Mouse (Mus musculus): ENCODE results near the gene Mok. TPM values are rescaled to one million over a fixed set of nuclear protein-coding genes. Genes with fewer than 3 reads are reported as not detected.

Mok gene
- 1.7 and 2.9 TPM in 2 replicates for polyA plus RNA-seq (2015; fragmentation: Nextera tagmentation; extraction: Ambion mirVana)

- no peak within 1 kb of the TSS for H3K27ac ChIP-seq (ENCODE audit: low read length)
- H3K4me1 ChIP-seq (ENCODE audit: control insufficient read depth, insufficient read depth, low read length), result peaks cover 2% of the 10 kb centered on the region; the same call in 1 of the 2 replicates
- H3K4me3 ChIP-seq (ENCODE audit: low read length), result peak within 1 kb of the TSS; percentile 87
- H3K4me2 ChIP-seq (ENCODE audit: low read depth, low read length), result peak within 1 kb of the TSS; percentile 65
- under 1% methylated on average over 71 of the region's 71 CpGs for WGBS
- H3K36me3 ChIP-seq (ENCODE audit: control insufficient read depth, insufficient read depth, low read length), result no peaks in the 10 kb centered on the region
- H3K9ac ChIP-seq (ENCODE audit: low read depth, low read length), result peak within 1 kb of the TSS; percentile 67
- H3K27me3 ChIP-seq (replicated peaks; ENCODE audit: control insufficient read depth, insufficient read depth, low read length), result no peaks in the 10 kb centered on the region
- ATAC-seq, result peak; percentile 42
- no peaks in the 10 kb centered on the region for H3K9me3 ChIP-seq (ENCODE audit: control insufficient read depth, low read length)
Observed at GRCm38 (mm10) chr12:110840348-110841198, at the start of gene Mok. Gene Mok, minus strand, starts transcription at chr12:110840939.

- H3K36me3 ChIP-seq (ENCODE audit: control insufficient read depth, insufficient read depth, low read length), result no peaks in the 10 kb centered on the region
- ATAC-seq, result peak; percentile 100
- H3K4me2 ChIP-seq (ENCODE audit: low read depth, low read length), result peak within 1 kb of the TSS; percentile 92
- H3K4me3 ChIP-seq (ENCODE audit: low read length), result peak within 1 kb of the TSS; percentile 90
- no peaks in the 10 kb centered on the region for H3K27me3 ChIP-seq (replicated peaks; ENCODE audit: control insufficient read depth, insufficient read depth, low read length)
- peaks cover 17% of the 10 kb centered on the region for H3K4me1 ChIP-seq (ENCODE audit: control insufficient read depth, insufficient read depth, low read length)
- H3K27ac ChIP-seq (ENCODE audit: low read length), result peak within 1 kb of the TSS; percentile 86
- WGBS, result under 1% methylated on average over 69 of the region's 74 CpGs
- H3K9me3 ChIP-seq (ENCODE audit: control insufficient read depth, low read length), result no peaks in the 10 kb centered on the region
- H3K9ac ChIP-seq (ENCODE audit: low read depth, low read length), result peak within 1 kb of the TSS; percentile 84
Observed at GRCm38 (mm10) chr12:110889036-110890020, 48.6 kb upstream of the Mok start, which contains the start of the genes Cinp and Tecpr2. Gene Cinp, minus strand, starts transcription at chr12:110889145. Gene Tecpr2, plus strand, starts transcription at chr12:110889264.

GRCm38 (mm10) chr12:110888606-110889005 lies 47.9 kb upstream of the Mok start:
- Histone ChIP-seq H3K36me3 (ENCODE audit: control insufficient read depth, insufficient read depth, low read length) (0 out of 2 replicates have a peak, but pooled peaks cover 1% of the 10 kb centered on the region), H3K9ac (ENCODE audit: low read depth, low read length) (peak overlapping the region; percentile 84), H3K4me2 (ENCODE audit: low read depth, low read length) (peak overlapping the region; percentile 91), H3K27ac (ENCODE audit: low read length) (peak overlapping the region; percentile 37; the same call in 1 of the 2 replicates), H3K27me3 (replicated peaks; ENCODE audit: control insufficient read depth, insufficient read depth, low read length) (no peaks in the 10 kb centered on the region), H3K4me3 (ENCODE audit: low read length) (peak overlapping the region; percentile 90), H3K4me1 (ENCODE audit: control insufficient read depth, insufficient read depth, low read length) (peaks cover 17% of the 10 kb centered on the region), H3K9me3 (ENCODE audit: control insufficient read depth, low read length) (no peaks in the 10 kb centered on the region)
- 0% methylated on average over 25 of the region's 25 CpGs for WGBS
- ATAC-seq, result peak; percentile 38; the same call in 1 of the 2 replicates

DNA sequence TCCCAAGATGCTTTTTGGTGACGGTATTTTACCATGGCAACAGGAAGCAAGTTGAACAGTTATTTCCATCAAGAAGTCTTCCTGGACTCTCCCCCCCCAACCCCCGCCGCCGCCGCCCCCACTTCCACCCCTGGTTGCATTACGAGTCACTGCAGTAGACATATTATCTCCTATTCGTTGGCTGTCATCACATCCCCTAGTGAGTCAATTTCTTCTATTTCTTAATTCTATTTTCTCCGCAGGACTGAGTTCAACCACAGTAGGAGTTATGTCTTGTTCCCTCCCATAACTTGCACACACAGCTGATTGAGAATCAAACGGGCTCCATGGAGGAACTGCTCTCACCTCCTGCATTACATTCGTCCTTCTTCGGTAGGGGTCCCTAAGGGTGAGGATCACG lies 47.4 kb upstream of the Mok start:
- Histone ChIP-seq H3K27ac (ENCODE audit: low read length) (peak overlapping the region; percentile 37; the same call in 1 of the 2 replicates), H3K4me2 (ENCODE audit: low read depth, low read length) (peak overlapping the region; percentile 91), H3K4me1 (ENCODE audit: control insufficient read depth, insufficient read depth, low read length) (peaks cover 17% of the 10 kb centered on the region), H3K9ac (ENCODE audit: low read depth, low read length) (peak overlapping the region; percentile 84), H3K4me3 (ENCODE audit: low read length) (peak overlapping the region; percentile 90), H3K9me3 (ENCODE audit: control insufficient read depth, low read length) (no peaks in the 10 kb centered on the region), H3K36me3 (ENCODE audit: control insufficient read depth, insufficient read depth, low read length) (0 out of 2 replicates have a peak, but pooled peaks cover 2% of the 10 kb centered on the region), H3K27me3 (replicated peaks; ENCODE audit: control insufficient read depth, insufficient read depth, low read length) (no peaks in the 10 kb centered on the region)
- no peak for ATAC-seq
- WGBS, result 37% methylated on average over 12 of the region's 12 CpGs

DNA sequence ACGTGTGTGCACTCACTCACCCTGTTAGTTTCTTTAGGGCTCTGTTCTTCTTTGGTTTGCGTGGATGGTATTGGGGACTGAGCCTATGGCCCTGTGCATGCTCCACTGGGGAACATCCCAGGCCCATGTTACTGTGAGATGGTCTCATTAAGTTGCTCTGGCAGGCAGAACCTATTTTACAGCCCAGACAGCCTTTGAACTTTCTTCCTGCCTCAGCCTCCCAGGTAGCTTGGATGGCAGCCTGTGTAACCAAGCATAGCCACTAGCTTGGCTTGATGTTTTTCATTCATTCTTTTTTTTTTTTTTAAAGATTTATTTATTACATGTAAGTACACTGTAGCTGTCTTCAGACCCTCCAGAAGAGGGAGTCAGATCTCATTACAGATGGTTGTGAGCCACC lies 44.5 kb upstream of the Mok start:
- no peak overlapping the region for H3K4me3 ChIP-seq (ENCODE audit: low read length)
- 92% methylated on average over 2 of the region's 2 CpGs for WGBS
- no peaks in the 10 kb centered on the region for H3K9me3 ChIP-seq (ENCODE audit: control insufficient read depth, low read length)
- no peak overlapping the region for H3K9ac ChIP-seq (ENCODE audit: low read depth, low read length)
- H3K36me3 ChIP-seq (ENCODE audit: control insufficient read depth, insufficient read depth, low read length), result 0 out of 2 replicates have a peak, but pooled peaks cover 2% of the 10 kb centered on the region
- no peaks in the 10 kb centered on the region for H3K27me3 ChIP-seq (replicated peaks; ENCODE audit: control insufficient read depth, insufficient read depth, low read length)
- ATAC-seq, result no peak
- no peak overlapping the region for H3K27ac ChIP-seq (ENCODE audit: low read length)
- H3K4me2 ChIP-seq (ENCODE audit: low read depth, low read length), result no peak overlapping the region
- peaks cover 16% of the 10 kb centered on the region for H3K4me1 ChIP-seq (ENCODE audit: control insufficient read depth, insufficient read depth, low read length)

DNA sequence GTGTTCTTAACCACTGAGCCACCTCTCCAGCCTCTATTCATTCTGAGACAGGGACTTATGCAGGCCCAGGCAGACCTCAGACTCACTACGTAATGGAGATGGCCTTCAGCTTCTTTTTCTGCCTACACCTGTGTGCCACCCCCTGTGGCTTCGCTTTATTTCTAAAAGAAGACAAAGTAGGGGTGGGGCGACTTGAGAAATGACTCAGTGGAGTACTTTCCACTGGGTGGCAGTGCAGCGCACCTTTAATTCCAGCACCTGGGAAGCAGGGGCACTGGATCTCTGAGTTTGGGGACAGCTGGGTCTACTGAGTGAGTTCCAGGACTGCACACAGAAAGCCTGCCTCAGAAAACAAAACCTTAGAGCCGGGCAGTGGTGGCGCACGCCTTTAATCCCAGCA lies 41.6 kb upstream of the Mok start:
- Histone ChIP-seq H3K9me3 (ENCODE audit: control insufficient read depth, low read length) (no peaks in the 10 kb centered on the region), H3K4me2 (ENCODE audit: low read depth, low read length) (no peak overlapping the region), H3K4me3 (ENCODE audit: low read length) (no peak overlapping the region), H3K9ac (ENCODE audit: low read depth, low read length) (no peak overlapping the region), H3K27ac (ENCODE audit: low read length) (no peak overlapping the region), H3K27me3 (replicated peaks; ENCODE audit: control insufficient read depth, insufficient read depth, low read length) (no peaks in the 10 kb centered on the region), H3K4me1 (ENCODE audit: control insufficient read depth, insufficient read depth, low read length) (no peaks in the 10 kb centered on the region), H3K36me3 (ENCODE audit: control insufficient read depth, insufficient read depth, low read length) (0 out of 2 replicates have a peak, but pooled peaks cover 6% of the 10 kb centered on the region)
- no peak for ATAC-seq
- WGBS, result 91% methylated on average over 7 of the region's 7 CpGs

DNA sequence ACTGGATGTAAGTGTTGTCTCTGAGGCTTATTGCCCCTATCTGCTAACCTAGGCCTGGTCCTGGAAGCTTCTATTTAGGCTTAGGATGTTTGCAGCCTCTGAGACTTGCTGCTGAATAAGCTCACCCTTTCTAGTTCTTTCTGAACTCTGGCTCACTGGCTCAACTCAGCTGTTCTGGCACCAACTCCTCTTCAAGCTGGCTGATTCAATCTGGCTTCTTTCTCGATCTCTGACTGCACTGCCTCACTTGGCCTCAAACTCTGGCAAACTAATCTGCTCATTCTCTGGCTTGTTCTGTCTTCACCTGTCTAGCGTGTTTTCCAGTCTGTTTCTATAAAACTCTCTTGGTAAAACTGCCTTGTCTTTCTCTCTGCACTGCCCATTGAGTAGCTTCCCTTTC lies 34.6 kb upstream of the Mok start:
- WGBS, result 90% methylated on average over 2 of the region's 2 CpGs
- no peak overlapping the region for H3K9ac ChIP-seq (ENCODE audit: low read depth, low read length)
- no peak overlapping the region for H3K27ac ChIP-seq (ENCODE audit: low read length)
- no peak overlapping the region for H3K4me2 ChIP-seq (ENCODE audit: low read depth, low read length)
- H3K4me1 ChIP-seq (ENCODE audit: control insufficient read depth, insufficient read depth, low read length), result no peaks in the 10 kb centered on the region
- no peak overlapping the region for H3K4me3 ChIP-seq (ENCODE audit: low read length)
- H3K9me3 ChIP-seq (ENCODE audit: control insufficient read depth, low read length), result no peaks in the 10 kb centered on the region
- H3K27me3 ChIP-seq (replicated peaks; ENCODE audit: control insufficient read depth, insufficient read depth, low read length), result no peaks in the 10 kb centered on the region
- peaks cover 6% of the 10 kb centered on the region for H3K36me3 ChIP-seq (ENCODE audit: control insufficient read depth, insufficient read depth, low read length)
- ATAC-seq, result no peak

- H3K27ac ChIP-seq (ENCODE audit: low read length), result no peak overlapping the region
- H3K9me3 ChIP-seq (ENCODE audit: control insufficient read depth, low read length), result no peaks in the 10 kb centered on the region
- H3K36me3 ChIP-seq (ENCODE audit: control insufficient read depth, insufficient read depth, low read length), result peaks cover 8% of the 10 kb centered on the region
- H3K4me2 ChIP-seq (ENCODE audit: low read depth, low read length), result no peak overlapping the region
- no peaks in the 10 kb centered on the region for H3K4me1 ChIP-seq (ENCODE audit: control insufficient read depth, insufficient read depth, low read length)
- H3K4me3 ChIP-seq (ENCODE audit: low read length), result no peak overlapping the region
- no peak overlapping the region for H3K9ac ChIP-seq (ENCODE audit: low read depth, low read length)
- no peaks in the 10 kb centered on the region for H3K27me3 ChIP-seq (replicated peaks; ENCODE audit: control insufficient read depth, insufficient read depth, low read length)
- WGBS, result 76% methylated on average over 5 of the region's 5 CpGs
- no peak for ATAC-seq
Observed at GRCm38 (mm10) chr12:110871247-110871646, 30.5 kb upstream of the Mok start.

DNA sequence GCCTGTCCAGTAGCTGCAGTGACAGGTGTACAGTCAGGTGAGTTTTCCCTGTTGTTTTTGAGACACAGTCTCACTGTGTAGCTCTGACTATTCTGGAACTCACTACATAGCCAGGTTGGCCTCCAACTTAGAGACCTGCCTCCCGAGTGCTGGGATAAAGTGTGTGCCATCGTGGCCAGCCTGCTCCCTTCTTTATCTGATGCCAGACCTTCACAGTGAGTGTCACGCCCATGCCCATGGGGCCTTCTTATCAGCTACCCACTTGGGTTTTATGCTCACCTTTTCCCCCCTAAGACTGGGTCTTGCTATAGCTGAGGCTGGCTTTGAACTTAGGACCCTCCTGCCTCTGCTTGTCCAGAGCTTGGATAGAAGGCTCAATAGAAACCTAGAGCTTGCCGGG lies 29.4 kb upstream of the Mok start:
- H3K36me3 ChIP-seq (ENCODE audit: control insufficient read depth, insufficient read depth, low read length), result peaks cover 9% of the 10 kb centered on the region; the same call in 1 of the 2 replicates
- H3K9me3 ChIP-seq (ENCODE audit: control insufficient read depth, low read length), result no peaks in the 10 kb centered on the region
- H3K4me2 ChIP-seq (ENCODE audit: low read depth, low read length), result no peak overlapping the region
- H3K27me3 ChIP-seq (replicated peaks; ENCODE audit: control insufficient read depth, insufficient read depth, low read length), result no peaks in the 10 kb centered on the region
- ATAC-seq, result no peak
- H3K4me1 ChIP-seq (ENCODE audit: control insufficient read depth, insufficient read depth, low read length), result no peaks in the 10 kb centered on the region
- H3K27ac ChIP-seq (ENCODE audit: low read length), result no peak overlapping the region
- 82% methylated on average over 4 of the region's 4 CpGs for WGBS
- H3K9ac ChIP-seq (ENCODE audit: low read depth, low read length), result no peak overlapping the region
- H3K4me3 ChIP-seq (ENCODE audit: low read length), result no peak overlapping the region

All from intestine, embryonic 16.5 days (tissue).